Mouse (Mus musculus) forebrain, embryonic 15.5 days (tissue): ENCODE measurements at regions not wholly inside any gene's neighbourhood (a gene's known extent, or its start where the extent isn't known, plus 50 kb on each side); places are given as distances from the start of the nearest gene placed in this dataset.
A peak's percentile ranks its signal among the peaks of the same experiment; 100 is the strongest.

Experiments used
- ATAC-seq: fragments of 200-750 bp; cut with Nextera tagmentation; replicated peaks from 2 replicates; pipeline ENCODE4 v1.8.0; 2017; ENCODE audit warnings: mild to moderate bottlenecking, moderate TSS enrichment, moderate library complexity
- H3K27ac ChIP-seq: fragments of 300-500 bp; sonication (generic); replicated peaks from 2 replicates; pipeline ENCODE4 v1.5.1; 2015; ENCODE audit warnings: mild to moderate bottlenecking, inconsistent platforms
- H3K27me3 ChIP-seq: fragments of 300-500 bp; sonication (generic); 2 replicates; pipeline ENCODE4 v1.6.1; 2015; ENCODE audit warnings: inconsistent platforms
- H3K36me3 ChIP-seq: fragments of 300-500 bp; sonication (generic); 2 replicates; pipeline ENCODE4 v1.6.1; 2015; ENCODE audit warnings: mild to moderate bottlenecking, inconsistent platforms
- H3K4me1 ChIP-seq: fragments of 300-500 bp; sonication (generic); 2 replicates; pipeline ENCODE4 v1.6.1; 2015; ENCODE audit warnings: inconsistent platforms
- H3K4me2 ChIP-seq: fragments of 300-500 bp; sonication (generic); replicated peaks from 2 replicates; pipeline ENCODE4 v1.6.1; 2015; ENCODE audit warnings: mild to moderate bottlenecking, inconsistent platforms
- H3K4me3 ChIP-seq: fragments of 300-500 bp; sonication (generic); 2 replicates; pipeline ENCODE4 v1.5.1; 2015; ENCODE audit warnings: mild to moderate bottlenecking, inconsistent platforms
- H3K9ac ChIP-seq: fragments of 300-500 bp; sonication (generic); replicated peaks from 2 replicates; pipeline ENCODE4 v1.6.1; 2015; ENCODE audit warnings: mild to moderate bottlenecking, inconsistent platforms
- H3K9me3 ChIP-seq: fragments of 300-500 bp; sonication (generic); 2 replicates; pipeline ENCODE4 v1.6.1; 2016; ENCODE audit warnings: inconsistent platforms
- whole genome bisulfite sequencing: fragments of 180-500 bp; shearing (Covaris S2); methylation state at CpG from one replicate; pipeline ENCODE4 v1.1.7; 2015; ENCODE audit warnings: mixed read lengths; 5-methylcytosine and 5-hydroxymethylcytosine counted together

GRCm38 (mm10) chr11:109034596-109034995 is 109.6 kb downstream of the E030025P04Rik start:
- Histone ChIP-seq H3K9ac (no peak overlapping the region), H3K27ac (no peak overlapping the region), H3K4me3 (no peak overlapping the region), H3K4me2 (no peak overlapping the region), H3K9me3 (no peaks in the 10 kb centered on the region), H3K27me3 (no peaks in the 10 kb centered on the region), H3K36me3 (no peaks in the 10 kb centered on the region), H3K4me1 (peaks cover 17% of the 10 kb centered on the region)
- ATAC-seq = no peak
- WGBS = 75% methylated on average over 1 of the region's 1 CpGs

- no peaks in the 10 kb centered on the region for H3K36me3 ChIP-seq
- no peak overlapping the region for H3K4me2 ChIP-seq
- no peaks in the 10 kb centered on the region for H3K27me3 ChIP-seq
- H3K4me3 ChIP-seq = no peak overlapping the region
- 14% methylated on average over 4 of the region's 4 CpGs for WGBS
- H3K27ac ChIP-seq = no peak overlapping the region
- H3K4me1 ChIP-seq = peaks cover 12% of the 10 kb centered on the region
- no peaks in the 10 kb centered on the region for H3K9me3 ChIP-seq
- no peak overlapping the region for H3K9ac ChIP-seq
- ATAC-seq = no peak
These were observed 110.1 kb downstream of the E030025P04Rik start for GRCm38 (mm10) chr11:109034072-109034471.

DNA sequence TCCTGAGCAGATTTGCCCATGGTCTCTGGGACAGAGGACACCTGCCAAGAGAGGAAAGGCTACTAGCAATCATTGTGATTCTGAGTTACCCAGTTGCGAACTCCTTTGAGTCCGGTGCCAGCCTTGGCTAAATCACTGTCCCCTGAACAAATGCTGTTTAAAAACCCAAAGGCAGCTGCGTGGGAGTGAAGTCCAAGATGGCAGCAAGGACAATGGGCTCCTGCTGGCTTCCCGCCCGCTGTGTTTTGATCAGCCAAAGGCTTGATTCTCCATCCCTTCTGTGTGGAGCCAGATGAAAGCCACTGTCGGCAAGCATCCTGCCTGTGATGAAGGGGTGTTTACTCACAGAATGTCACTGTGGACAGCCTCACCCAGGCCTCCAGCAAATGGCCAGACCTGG is 111.4 kb downstream of the E030025P04Rik start:
- ATAC-seq = peak; percentile 80
- WGBS = 7% methylated on average over 6 of the region's 6 CpGs
- H3K9me3 ChIP-seq = no peaks in the 10 kb centered on the region
- no peaks in the 10 kb centered on the region for H3K36me3 ChIP-seq
- H3K9ac ChIP-seq = no peak overlapping the region
- no peaks in the 10 kb centered on the region for H3K27me3 ChIP-seq
- H3K4me1 ChIP-seq = peaks cover 12% of the 10 kb centered on the region
- H3K4me3 ChIP-seq = no peak overlapping the region
- H3K4me2 ChIP-seq = no peak overlapping the region
- H3K27ac ChIP-seq = peak overlapping the region; percentile 40; the same call in 1 of the 2 replicates

DNA sequence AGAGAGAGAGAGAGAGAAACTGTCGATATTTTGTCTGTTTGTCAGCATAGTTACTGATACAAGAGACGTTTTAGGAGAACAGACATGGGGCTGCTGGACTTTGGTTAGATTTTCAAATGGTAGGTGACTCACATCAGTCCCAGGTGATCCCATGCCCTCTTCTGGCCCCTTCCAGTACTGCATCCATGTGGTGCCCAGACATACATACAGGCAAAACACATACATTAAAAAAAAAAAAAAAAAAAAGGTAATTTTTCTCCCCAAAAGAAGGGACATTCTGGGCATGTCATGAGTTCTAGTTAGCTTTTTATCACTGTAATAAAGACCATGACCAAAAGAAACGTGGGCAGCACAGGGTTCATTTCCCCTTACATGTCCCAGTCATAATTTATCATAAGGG is 110.3 kb downstream of the Axin2 start:
- no peaks in the 10 kb centered on the region for H3K9me3 ChIP-seq
- H3K27ac ChIP-seq = no peak overlapping the region
- H3K4me1 ChIP-seq = peaks cover 12% of the 10 kb centered on the region
- no peaks in the 10 kb centered on the region for H3K36me3 ChIP-seq
- H3K4me3 ChIP-seq = no peak overlapping the region
- H3K9ac ChIP-seq = no peak overlapping the region
- H3K4me2 ChIP-seq = no peak overlapping the region
- ATAC-seq = 0 out of 2 replicates have a peak, but pooled peaks have one; percentile 48
- WGBS = 16% methylated on average over 3 of the region's 3 CpGs
- no peaks in the 10 kb centered on the region for H3K27me3 ChIP-seq

GRCm38 (mm10) chr11:109029894-109030293 is 109.7 kb downstream of the Axin2 start:
- Histone ChIP-seq H3K9ac (no peak overlapping the region), H3K36me3 (no peaks in the 10 kb centered on the region), H3K4me2 (no peak overlapping the region), H3K27ac (no peak overlapping the region), H3K27me3 (no peaks in the 10 kb centered on the region), H3K9me3 (no peaks in the 10 kb centered on the region), H3K4me1 (peaks cover 12% of the 10 kb centered on the region), H3K4me3 (no peak overlapping the region)
- WGBS = 79% methylated on average over 7 of the region's 7 CpGs
- ATAC-seq = no peak

GRCm38 (mm10) chr11:109014806-109015205 is 94.7 kb downstream of the Axin2 start:
- Histone ChIP-seq H3K9ac (no peak overlapping the region), H3K27ac (no peak overlapping the region), H3K9me3 (no peaks in the 10 kb centered on the region), H3K4me2 (no peak overlapping the region), H3K4me3 (no peak overlapping the region), H3K36me3 (no peaks in the 10 kb centered on the region), H3K27me3 (no peaks in the 10 kb centered on the region), H3K4me1 (no peaks in the 10 kb centered on the region)
- no peak for ATAC-seq
- WGBS = 83% methylated on average over 7 of the region's 7 CpGs

DNA sequence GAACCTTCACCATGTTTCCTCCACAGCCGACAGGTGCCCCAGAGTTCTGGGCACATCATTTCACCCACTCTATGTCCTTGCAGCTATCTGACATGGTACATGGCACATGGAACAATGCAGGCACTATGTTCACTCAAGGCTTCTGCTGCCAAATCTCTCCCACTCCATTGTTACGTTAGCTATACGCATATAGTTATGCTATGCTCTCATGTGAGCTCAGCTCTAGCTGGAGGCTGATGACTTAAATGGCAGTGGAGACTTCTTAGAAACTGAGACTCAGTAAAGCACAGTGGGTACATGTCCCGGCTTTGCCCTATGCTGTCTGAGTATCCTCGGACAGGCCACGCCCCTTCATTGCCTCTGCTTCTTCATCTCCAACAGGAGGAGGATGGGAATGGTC is 91.0 kb downstream of the Axin2 start:
- no peak overlapping the region for H3K9ac ChIP-seq
- H3K9me3 ChIP-seq = no peaks in the 10 kb centered on the region
- no peak overlapping the region for H3K4me3 ChIP-seq
- WGBS = 95% methylated on average over 6 of the region's 6 CpGs
- no peaks in the 10 kb centered on the region for H3K27me3 ChIP-seq
- H3K36me3 ChIP-seq = no peaks in the 10 kb centered on the region
- H3K4me2 ChIP-seq = no peak overlapping the region
- no peak overlapping the region for H3K27ac ChIP-seq
- no peak for ATAC-seq
- H3K4me1 ChIP-seq = no peaks in the 10 kb centered on the region

GRCm38 (mm10) chr11:109008872-109009271 is 88.7 kb downstream of the Axin2 start:
- H3K36me3 ChIP-seq = no peaks in the 10 kb centered on the region
- ATAC-seq = no peak
- no peaks in the 10 kb centered on the region for H3K4me1 ChIP-seq
- H3K27ac ChIP-seq = no peak overlapping the region
- H3K4me2 ChIP-seq = no peak overlapping the region
- no peaks in the 10 kb centered on the region for H3K9me3 ChIP-seq
- H3K4me3 ChIP-seq = no peak overlapping the region
- 83% methylated on average over 2 of the region's 2 CpGs for WGBS
- no peak overlapping the region for H3K9ac ChIP-seq
- no peaks in the 10 kb centered on the region for H3K27me3 ChIP-seq

- Histone ChIP-seq H3K4me3 (no peak overlapping the region), H3K27ac (no peak overlapping the region), H3K4me1 (no peaks in the 10 kb centered on the region), H3K36me3 (no peaks in the 10 kb centered on the region), H3K27me3 (no peaks in the 10 kb centered on the region), H3K9ac (no peak overlapping the region), H3K9me3 (no peaks in the 10 kb centered on the region), H3K4me2 (no peak overlapping the region)
- no peak for ATAC-seq
- 93% methylated on average over 11 of the region's 11 CpGs for WGBS
These were observed 85.5 kb downstream of the Axin2 start for GRCm38 (mm10) chr11:109005681-109006080.
